Mouse (Mus musculus) stomach, adult 2 months (tissue): Measurements from ENCODE around the gene Grik3. TPM values are rescaled to one million over a fixed set of nuclear protein-coding genes. Genes with fewer than 3 reads are reported as not detected.

Source experiments
- polyA plus RNA-seq: library from polyadenylated mRNA; depleted of rRNA; stranded (reverse); fragments of >200 nt; gene quantifications from 2 replicates; pipeline ENCODE4 v1.2.3, GENCODE M21; 2012; rRNA removed

Grik3 gene
- 0.33 and 0.36 TPM in 2 replicates for polyA plus RNA-seq

DNA sequence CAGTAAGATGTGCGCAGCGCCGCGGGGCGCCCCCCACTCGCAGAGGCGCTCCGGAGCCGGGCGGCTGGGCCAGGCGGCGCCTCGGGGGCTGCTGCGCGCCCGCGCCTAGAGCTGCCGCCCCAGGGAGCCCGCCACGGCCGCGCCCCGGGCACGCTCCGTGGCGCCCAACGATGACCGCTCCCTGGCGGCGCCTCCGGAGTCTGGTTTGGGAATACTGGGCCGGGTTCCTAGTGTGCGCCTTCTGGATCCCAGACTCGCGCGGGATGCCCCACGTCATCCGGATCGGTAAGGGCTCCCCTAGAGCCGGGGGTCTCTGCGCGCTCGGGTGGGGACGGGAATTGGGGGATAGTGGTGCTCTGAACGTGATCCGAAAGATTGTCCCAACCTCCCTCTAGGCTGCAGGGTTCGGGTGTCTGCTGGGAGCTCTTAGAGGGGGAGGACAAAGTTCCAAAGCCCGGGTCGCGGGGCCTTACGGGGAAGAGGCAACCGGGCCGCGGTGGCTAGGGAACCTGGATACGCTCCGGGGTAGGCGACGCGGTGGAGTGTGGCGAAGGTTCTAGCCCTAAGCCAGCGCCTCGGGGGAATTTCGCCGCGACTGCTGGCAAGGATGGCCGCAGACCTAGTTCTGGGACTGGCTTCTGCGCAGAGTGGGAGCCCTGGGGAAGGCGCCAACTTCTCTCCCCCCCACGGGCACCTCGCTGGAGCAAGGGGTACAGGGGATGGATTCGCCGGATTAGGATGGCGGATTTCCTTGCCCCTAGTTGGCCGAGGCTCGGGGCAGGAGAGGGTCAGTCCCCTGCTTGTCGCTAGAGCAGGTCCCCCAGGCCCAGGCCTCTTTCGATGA, at the start of gene Grik3:
TSS of gene Grik3 (plus strand) at position 40 of the 844 bp plus-strand sequence.

